ENCODE assay signal across 11 mouse cellular contexts in genomic region chr7:48991911-48992552, GRCm38 (mm10).
DNase-seq lines count a peak whose midpoint lies in the region; ATAC-seq lines count a peak whose summit lies in the region.
"Had no signal": no experiment of that assay in that cellular context is flagged by ENCODE, and none has a peak within 500 bp of the region (broad histone marks: within the 10 kb centered on the region; RNA-seq: fewer than 3 reads in every experiment).

No protein-coding gene starts in this region.

- H3K4me1 ChIP-seq in hindbrain, embryonic 12.5 days, result peaks cover 43% of the 10 kb centered on the region
- peaks cover 25% of the 10 kb centered on the region for H3K4me1 ChIP-seq in hindbrain, embryonic 16.5 days (ENCODE audit: control insufficient read depth, insufficient read depth, low read depth, low read length)
- peaks cover 32% of the 10 kb centered on the region for H3K4me1 ChIP-seq in midbrain, embryonic 14.5 days (ENCODE audit: control insufficient read depth, insufficient read depth, low read length)

- H3K36me3 ChIP-seq in hindbrain, embryonic 12.5 days, result no peaks in the 10 kb centered on the region
- H3K36me3 ChIP-seq in hindbrain, embryonic 16.5 days (ENCODE audit: control insufficient read depth, insufficient read depth, low read length), result no peaks in the 10 kb centered on the region
- H3K36me3 ChIP-seq in midbrain, embryonic 14.5 days (ENCODE audit: control insufficient read depth, insufficient read depth, low read length), result no peaks in the 10 kb centered on the region
- H3K36me3 ChIP-seq: limb, embryonic 13.5 days had no signal

- ATAC-seq in hindbrain, embryonic 12.5 days (ENCODE audit: low FRiP score), result no peak
- no peak for ATAC-seq in hindbrain, embryonic 16.5 days
- no peak for ATAC-seq in midbrain, embryonic 14.5 days (ENCODE audit: low FRiP score, low TSS enrichment)
- ATAC-seq: forebrain, postnatal 0 days had no signal

- H3K9ac ChIP-seq in hindbrain, embryonic 12.5 days, result no peak overlapping the region
- H3K9ac ChIP-seq in hindbrain, embryonic 16.5 days (ENCODE audit: low read depth, low read length), result no peak overlapping the region
- no peak overlapping the region for H3K9ac ChIP-seq in midbrain, embryonic 14.5 days (replicated peaks; ENCODE audit: low read length)
- H3K9ac ChIP-seq: forebrain, postnatal 0 days; limb, embryonic 13.5 days had no signal

- peak overlapping the region; percentile 35; the same call in 1 of the 2 replicates for H3K27ac ChIP-seq in hindbrain, embryonic 12.5 days
- no peak overlapping the region for H3K27ac ChIP-seq in hindbrain, embryonic 16.5 days (ENCODE audit: low read depth, low read length)
- H3K27ac ChIP-seq in midbrain, embryonic 14.5 days (replicated peaks; ENCODE audit: low read depth, low read length), result 0 out of 2 replicates have a peak overlapping the region, but pooled peaks have one; percentile 32
- H3K27ac ChIP-seq: limb, embryonic 13.5 days had no signal

- no peak overlapping the region for H3K4me2 ChIP-seq in hindbrain, embryonic 12.5 days (replicated peaks)
- H3K4me2 ChIP-seq in hindbrain, embryonic 16.5 days (ENCODE audit: low read length), result no peak overlapping the region
- H3K4me2 ChIP-seq in midbrain, embryonic 14.5 days (ENCODE audit: low read length), result no peak overlapping the region
- H3K4me2 ChIP-seq: limb, embryonic 13.5 days had no signal

- H3K4me3 ChIP-seq in hindbrain, embryonic 12.5 days, result no peak overlapping the region
- no peak overlapping the region for H3K4me3 ChIP-seq in hindbrain, embryonic 16.5 days (ENCODE audit: low read length)
- H3K4me3 ChIP-seq in midbrain, embryonic 14.5 days (replicated peaks; ENCODE audit: low read depth, low read length), result no peak overlapping the region
- H3K4me3 ChIP-seq: limb, embryonic 13.5 days had no signal

- H3K9me3 ChIP-seq in hindbrain, embryonic 12.5 days (replicated peaks), result no peaks in the 10 kb centered on the region
- H3K9me3 ChIP-seq in hindbrain, embryonic 16.5 days (ENCODE audit: control insufficient read depth, low read length), result no peaks in the 10 kb centered on the region
- H3K9me3 ChIP-seq in midbrain, embryonic 14.5 days (ENCODE audit: control insufficient read depth, low read length), result no peaks in the 10 kb centered on the region
- H3K9me3 ChIP-seq: limb, embryonic 13.5 days had no signal

- peak; percentile 84 for DNase-seq in c-Kit-negative CD71-positive TER-119-positive erythroid progenitor cells, embryonic 14.5 days (ENCODE audit: low read depth, low spot score)
- peak; percentile 9 for DNase-seq in heart, postnatal 4 days
- no peak for DNase-seq in midbrain, embryonic 14.5 days
- DNase-seq in lung, postnatal 36 days, result no peak
- no peak for DNase-seq in layer of hippocampus, adult 11-12 months (ENCODE audit: low spot score)
- DNase-seq: forebrain, postnatal 0 days; kidney, adult 2 months; layer of hippocampus, adult 9-11 months had no signal

- no peaks in the 10 kb centered on the region for H3K27me3 ChIP-seq in hindbrain, embryonic 12.5 days
- H3K27me3 ChIP-seq in hindbrain, embryonic 16.5 days (replicated peaks; ENCODE audit: control insufficient read depth, insufficient read depth, low read length), result no peaks in the 10 kb centered on the region
- H3K27me3 ChIP-seq in midbrain, embryonic 14.5 days (ENCODE audit: control insufficient read depth, insufficient read depth, low read length), result no peaks in the 10 kb centered on the region

- WGBS in hindbrain, embryonic 12.5 days, result 47% methylated on average over 8 of the region's 8 CpGs
- 39% methylated on average over 8 of the region's 8 CpGs for WGBS in hindbrain, embryonic 16.5 days
- 33% methylated on average over 8 of the region's 8 CpGs for WGBS in midbrain, embryonic 14.5 days

Comparison
In these comparisons a context has a peak if more than half of its experiments do, and no peak if none do; other contexts are left out.
1. DNase-seq: peak in c-Kit-negative CD71-positive TER-119-positive erythroid progenitor cells, embryonic 14.5 days (single experiment) and heart, postnatal 4 days (single experiment); none in midbrain, embryonic 14.5 days (single experiment), lung, postnatal 36 days (single experiment) and layer of hippocampus, adult 11-12 months (single experiment).